Mouse (Mus musculus): ENCODE data around the gene Napsa.

DNA sequence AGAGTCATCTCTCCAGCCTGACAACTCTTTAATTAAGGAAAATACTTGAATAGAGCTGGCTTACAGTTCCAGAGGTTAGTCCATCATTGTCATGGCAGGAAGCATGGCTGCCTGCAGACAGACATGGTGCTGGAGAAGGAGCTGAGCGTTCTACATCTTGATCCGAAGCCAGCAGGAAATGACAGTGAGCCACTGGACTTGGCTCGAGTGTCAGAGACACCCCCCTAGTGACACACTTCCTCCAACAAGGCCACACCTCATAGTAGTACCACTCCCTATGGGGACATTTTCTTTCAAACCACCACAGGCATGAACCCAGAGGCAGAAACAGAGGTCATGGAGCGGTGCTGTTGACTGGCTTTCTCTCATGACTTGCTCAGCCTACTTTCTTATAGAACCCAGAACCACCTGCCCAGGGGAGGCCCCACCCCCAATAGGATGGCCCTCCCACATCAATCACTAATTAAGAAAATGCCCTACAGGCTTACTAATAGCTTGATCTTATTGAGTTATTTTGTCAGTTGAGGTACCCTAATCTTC, 12.2 kb downstream of the Napsa start:
- TF ChIP-seq POLR2A (IDR thresholded peaks at IDR 0.05; ENCODE audit: low read depth, low read length), result no peak
- no peak for TF ChIP-seq CTCF (conservative IDR thresholded peaks at IDR 0.05; ENCODE audit: insufficient read depth, insufficient read length, low read depth, low read length)
